Mouse (Mus musculus) erythroblast, embryonic 14.5 days (primary cell): ENCODE results near the gene Tmppe.

ENCODE experiments used
- GATA1 ChIP-seq: IDR thresholded peaks from 2 replicates; pipeline ENCODE4 v1.6.1; 2012; ENCODE audit warnings: low read length, inconsistent platforms, mixed read lengths
- TAL1 ChIP-seq: IDR thresholded peaks from 3 replicates; pipeline ENCODE4 v1.6.1; 2012; ENCODE audit warnings: low read length, inconsistent platforms, mixed read lengths

DNA sequence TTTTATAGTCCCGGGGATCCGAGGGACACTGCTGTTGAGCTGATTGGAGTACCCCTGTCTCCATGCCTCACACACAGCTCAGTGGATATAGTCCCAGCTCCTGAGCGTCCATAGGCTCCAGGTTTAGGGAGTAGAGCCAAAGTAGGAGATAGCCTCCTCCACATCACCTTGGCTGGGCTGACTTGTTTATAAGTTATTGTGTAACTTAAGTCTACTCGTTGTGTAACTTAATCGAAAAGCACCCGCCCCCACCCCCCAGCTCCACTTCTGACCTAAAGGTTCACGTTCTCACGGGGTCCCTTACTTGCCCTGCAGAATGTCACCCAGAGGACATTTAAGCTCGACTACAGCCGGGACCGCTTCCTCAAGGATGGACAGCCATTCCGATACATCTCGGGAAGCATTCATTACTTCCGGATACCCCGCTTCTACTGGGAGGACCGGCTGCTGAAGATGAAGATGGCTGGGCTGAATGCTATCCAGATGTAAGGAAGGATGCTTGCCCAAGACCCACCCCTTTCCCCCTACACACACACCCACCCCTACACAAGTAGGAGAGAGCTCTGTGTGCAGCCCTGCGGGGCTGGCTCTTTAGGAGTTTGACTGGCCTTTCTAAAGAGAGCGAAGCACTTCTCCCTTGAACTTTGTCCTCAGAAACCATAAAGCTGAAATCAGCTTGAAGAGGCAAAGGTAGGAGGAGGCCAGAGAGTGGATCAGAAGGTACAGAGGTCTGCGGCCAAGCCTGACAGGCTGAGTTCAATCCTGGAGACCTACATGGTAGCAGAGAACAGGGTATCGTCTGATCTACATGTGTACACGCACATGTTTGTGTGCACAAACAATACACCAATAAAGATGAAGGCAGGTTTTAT, 16.0 kb downstream of the Tmppe start:
- TF ChIP-seq GATA1, result no peak
- no peak for TF ChIP-seq TAL1
